Mouse (Mus musculus) adrenal gland, postnatal 14 days (tissue): ENCODE measurements around the gene Park7. TPM values are rescaled to one million over a fixed set of nuclear protein-coding genes. Genes with fewer than 3 reads are reported as not detected.
A peak's percentile ranks its signal among the peaks of the same experiment; 100 is the strongest.

Experiments
- DNase-seq: peaks from one replicate; pipeline ENCODE4 v3.0.0; 2021; ENCODE audit warnings: mixed read lengths
- long read RNA-seq, 2 experiments: library from polyadenylated mRNA; stranded (forward); transcript quantifications; one replicate each; pipeline ENCODE4 v2.0.0; 2021
- total RNA-seq: library from RNA; stranded (reverse); gene quantifications from 2 replicates; pipeline ENCODE4 v1.2.3, GENCODE M21; 2021

Park7 gene
- 251 and 259 TPM in 2 replicates for total RNA-seq
- long read RNA-seq, experiment 1, transcript Park7-204 (7 exons, 882 nt): minor isoform, 6 of 394 reads
- long read RNA-seq, experiment 1, transcript Park7-201 (7 exons, 908 nt): major isoform, 324 of 394 reads
- long read RNA-seq, experiment 1, partial matches to known transcripts: 40 of 394 reads
- long read RNA-seq, experiment 1, other reads (novel, unspliced or antisense): 24 of 394 reads
- long read RNA-seq, experiment 2, transcript Park7-204 (7 exons, 882 nt): minor isoform, 8 of 391 reads
- long read RNA-seq, experiment 2, transcript Park7-201 (7 exons, 908 nt): major isoform, 304 of 391 reads
- long read RNA-seq, experiment 2, partial matches to known transcripts: 16 of 391 reads
- long read RNA-seq, experiment 2, other reads (novel, unspliced or antisense): 61 of 391 reads

DNA sequence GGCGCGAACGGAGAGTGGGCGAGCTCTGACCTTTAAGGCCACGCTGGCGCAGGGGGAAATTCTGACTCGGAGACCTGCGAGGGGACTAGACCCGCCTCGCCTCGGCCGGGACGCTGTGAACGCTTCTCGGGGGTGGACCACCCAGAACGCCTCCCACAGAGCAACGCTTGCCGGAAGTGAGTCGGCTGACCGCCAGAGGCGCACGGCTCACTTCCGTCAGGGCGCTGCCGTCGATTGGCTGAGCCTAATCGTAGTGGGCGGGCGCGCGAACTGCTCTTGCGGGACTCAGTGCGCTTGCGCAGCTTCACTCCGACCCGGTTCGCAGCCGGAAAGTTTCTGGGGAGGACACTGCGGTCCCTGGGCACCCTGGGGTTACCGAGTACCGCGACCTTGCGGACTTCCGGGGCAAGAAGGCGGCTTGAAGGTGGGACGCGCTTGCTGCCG lies at the start of gene Park7, which contains the start of gene Tnfrsf9:
Park7 (minus strand) TSS at position 148 of the 444 bp plus-strand sequence.
Tnfrsf9 (plus strand) TSS at position 273 of the 444 bp plus-strand sequence.
- DNase-seq: peak; percentile 99

- peak; percentile 16 for DNase-seq
Measured at GRCm38 (mm10) chr4:150963711-150964110, 49.5 kb upstream of the Park7 start.

- DNase-seq: peak; percentile 83
Measured at GRCm38 (mm10) chr4:150962231-150962630, 48.0 kb upstream of the Park7 start.

- DNase-seq: no peak
Measured at GRCm38 (mm10) chr4:150958536-150958935, 44.3 kb upstream of the Park7 start.

DNA sequence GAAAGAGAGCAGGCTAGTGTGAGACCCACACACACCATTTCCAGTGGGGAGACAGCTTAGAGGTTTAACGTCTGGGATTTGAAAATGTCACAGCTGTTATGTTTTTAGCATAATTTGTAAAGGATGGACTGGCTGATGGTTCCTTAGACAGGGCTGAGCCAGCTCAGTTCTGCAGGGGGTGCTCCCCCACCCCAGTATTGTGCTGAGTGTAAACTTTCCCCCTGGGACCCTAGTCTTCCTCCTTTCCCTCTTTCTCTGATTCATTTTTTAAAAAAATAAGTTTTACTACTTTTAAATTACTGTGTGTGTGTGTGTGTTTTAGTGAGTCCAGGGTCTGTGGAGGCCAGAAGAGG lies 42.8 kb upstream of the Park7 start:
- DNase-seq: no peak

DNA sequence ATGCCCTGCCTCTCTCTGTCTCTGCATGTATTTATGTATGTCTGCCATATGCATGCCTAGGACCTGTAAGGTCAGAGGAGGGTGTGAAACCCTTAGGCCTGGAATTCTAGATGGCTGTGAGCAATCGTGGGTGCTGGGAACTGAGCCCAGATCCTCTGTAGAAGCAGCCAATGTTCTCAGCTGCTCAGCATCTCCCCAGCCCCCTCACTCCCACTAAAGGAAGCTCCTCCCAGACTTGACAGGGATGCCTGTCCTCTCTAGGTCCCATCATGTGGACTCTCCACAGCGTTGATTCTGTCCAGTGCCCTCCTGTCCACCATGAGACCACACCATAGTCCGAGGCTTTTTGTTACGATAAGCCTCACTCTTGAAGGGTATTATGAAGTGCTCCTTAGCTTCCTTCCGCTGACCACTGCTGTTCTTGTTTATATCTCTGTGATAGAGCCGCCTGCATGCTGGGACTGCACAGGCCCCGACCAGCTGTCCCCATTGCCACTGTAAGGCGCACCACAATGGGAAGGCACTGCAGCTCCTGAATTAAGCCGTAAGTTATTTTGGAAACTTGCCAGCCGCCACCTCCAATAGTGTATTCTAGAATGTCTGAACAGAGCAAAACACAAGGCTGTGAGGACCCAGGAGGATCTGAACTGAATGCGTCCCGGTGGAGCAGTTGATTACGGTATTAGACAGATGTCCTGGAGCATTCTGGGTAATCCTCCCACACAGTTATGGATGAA lies 42.3 kb upstream of the Park7 start:
- no peak for DNase-seq

GRCm38 (mm10) chr4:150950972-150951371 lies 36.7 kb upstream of the Park7 start:
- no peak for DNase-seq

GRCm38 (mm10) chr4:150944707-150945106 lies 30.5 kb upstream of the Park7 start:
- no peak for DNase-seq

DNA sequence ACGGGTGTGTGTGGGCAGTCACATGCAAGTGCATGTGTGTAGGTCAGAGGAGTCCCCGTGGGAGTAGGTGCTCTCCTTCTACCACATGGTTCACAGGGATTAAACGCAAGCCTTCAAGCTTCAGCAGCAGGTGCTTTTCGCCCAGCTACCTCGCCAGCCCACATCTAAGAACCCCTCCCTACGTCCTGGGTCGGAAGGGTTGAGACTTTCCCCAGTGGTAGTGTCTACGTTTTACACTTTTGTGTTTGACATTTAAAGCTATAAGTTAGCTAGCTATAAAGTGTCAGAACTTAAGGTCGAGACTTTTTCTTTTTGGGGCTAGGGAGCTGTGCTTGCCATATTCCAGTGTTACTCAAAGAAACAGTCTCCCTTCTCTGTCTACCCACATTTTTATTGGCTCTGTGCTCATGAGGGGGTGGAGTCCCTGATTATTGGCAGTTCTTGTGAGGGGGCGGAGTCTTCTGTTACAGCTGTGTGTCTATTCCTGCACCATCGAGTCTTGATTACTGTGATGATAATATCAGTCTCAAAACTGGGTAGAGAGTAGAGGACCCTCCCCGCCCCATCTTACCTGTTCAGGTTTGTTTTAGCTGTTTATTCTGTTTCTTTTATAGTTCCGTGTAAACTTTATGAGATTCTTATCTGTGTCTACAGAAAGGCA lies 25.9 kb upstream of the Park7 start:
- no peak for DNase-seq

DNA sequence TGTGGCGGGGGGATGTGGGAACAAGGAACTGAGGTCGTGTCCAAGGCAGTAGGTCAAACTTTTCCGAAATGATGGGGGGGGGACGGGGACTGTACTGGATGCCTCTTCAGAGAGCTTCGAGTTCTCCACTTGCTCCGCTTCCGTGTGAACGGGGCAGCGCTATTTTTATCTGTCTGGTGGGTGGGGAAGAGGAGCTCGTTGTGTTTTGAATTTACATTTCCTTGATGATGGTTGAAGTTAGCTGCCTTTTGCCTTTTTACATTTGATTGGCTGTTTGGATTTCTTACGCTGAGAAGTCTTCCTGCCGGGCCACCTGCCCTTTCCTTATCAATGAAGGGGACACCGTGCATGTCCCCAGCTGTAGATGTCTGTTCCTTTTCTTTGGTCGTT lies 23.8 kb upstream of the Park7 start:
- DNase-seq: no peak

DNA sequence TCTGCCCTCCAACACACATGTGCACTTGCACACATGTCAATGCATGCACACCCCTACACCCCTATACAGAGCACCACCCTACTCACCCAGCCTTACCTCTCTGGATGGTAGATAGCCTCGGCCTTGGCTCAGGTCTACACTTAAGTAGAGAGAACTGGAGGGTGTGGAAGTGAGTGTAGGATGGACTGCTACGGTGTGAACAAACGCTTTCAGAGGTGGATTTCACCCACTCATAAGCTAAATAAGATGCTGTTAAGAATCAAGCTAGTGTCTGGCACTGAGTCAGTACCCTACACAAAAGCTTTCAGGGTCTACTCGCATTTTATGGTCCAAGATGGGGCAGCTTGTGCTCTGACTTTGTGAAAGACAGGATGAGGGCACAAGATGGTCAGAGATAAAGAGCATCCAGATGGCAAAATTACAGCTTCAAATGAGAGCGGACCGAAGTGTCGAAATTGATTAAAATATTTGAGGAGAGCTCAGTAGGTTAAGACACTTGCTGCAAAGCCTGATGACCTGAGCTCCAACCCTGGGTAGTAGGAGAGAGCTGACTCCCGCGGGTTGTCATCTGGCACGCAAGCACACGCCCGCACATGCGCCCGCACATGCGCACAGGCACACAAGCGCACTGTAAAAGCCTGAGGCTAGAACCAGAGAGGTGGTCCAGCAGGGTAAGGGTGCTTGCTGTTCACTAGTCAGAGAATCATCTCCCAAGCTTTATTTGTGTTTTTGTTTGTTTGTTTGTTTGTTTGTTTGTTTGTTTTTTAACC lies 23.2 kb upstream of the Park7 start:
- DNase-seq: peak; percentile 42

GRCm38 (mm10) chr4:150933503-150933902 lies 19.3 kb upstream of the Park7 start:
- no peak for DNase-seq

DNA sequence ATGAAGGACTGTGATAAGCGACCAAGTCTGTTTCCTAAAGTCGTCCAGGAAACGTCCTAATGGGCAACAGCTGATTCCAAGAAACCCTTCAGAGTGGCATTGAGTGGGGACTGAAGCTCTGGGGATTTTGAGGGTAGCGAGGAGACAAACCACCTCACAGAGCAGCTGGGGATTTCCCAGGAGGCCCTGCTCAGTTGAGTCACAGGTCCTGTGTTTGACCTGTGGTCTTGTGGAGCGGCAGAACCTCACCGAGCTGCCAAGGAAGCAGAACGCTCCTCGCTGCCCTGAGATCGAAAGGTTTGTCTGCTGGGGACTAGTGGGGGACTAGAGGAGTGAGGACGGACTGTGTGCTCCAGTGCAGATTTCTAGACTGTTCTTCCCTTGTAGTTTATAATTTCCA lies 13.6 kb upstream of the Park7 start:
- no peak for DNase-seq

DNA sequence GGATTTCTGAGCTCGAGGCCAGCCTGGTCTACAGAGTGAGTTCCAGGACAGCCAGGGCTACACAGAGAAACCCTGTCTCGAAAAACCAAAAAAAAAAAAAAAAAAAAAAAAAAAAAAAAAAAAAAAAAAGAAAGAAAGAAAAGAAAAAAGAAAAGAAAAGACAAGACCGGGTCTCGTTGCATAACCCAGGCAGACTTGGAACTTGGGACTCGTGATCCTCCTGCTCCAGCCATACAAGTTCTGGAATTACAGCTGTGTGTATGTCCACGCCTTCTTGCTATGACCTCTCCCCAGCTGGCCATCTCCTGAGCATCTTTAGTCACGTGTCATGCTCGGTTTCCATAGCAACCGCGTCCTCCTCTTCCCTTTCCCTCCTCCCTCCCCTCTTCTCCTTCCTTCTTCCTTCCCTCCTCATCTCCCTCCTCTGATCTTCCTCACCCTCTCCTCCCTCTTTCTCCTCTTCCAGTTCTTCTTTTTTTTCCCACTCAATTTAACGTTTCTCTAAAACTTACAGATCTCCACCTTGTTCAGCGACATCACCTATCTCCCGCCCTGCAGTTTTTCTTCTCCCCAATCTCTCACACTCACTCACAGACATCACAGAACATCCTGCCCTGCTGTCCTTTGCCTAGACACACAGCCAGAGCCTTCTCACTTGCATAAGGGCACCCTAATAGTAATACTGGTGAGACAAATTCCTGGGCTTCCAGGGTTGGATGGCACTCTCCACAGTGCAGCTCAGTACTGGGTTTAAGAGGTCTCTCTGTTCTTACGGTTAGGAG lies 12.9 kb upstream of the Park7 start:
- no peak for DNase-seq

DNA sequence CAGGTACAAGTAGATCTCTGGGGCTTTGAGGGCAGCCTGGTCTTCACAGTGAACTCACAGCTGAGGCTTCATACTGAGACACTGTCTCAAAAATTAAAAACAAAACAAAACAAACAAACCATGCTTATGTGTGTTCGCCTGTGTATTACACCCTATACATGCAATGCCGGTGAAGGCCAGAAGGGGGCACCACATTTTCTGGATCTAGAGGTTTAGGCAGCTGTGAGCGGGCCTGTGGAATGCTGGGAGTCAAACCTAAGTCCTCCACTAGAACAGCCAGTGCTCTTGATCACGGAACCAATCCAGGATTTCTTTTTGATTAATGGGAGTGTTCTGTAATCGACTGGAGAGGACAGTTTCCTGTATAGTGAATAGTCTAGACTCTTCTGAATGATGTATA lies 11.7 kb upstream of the Park7 start:
- DNase-seq: no peak

GRCm38 (mm10) chr4:150924936-150925335 lies 10.7 kb upstream of the Park7 start:
- DNase-seq: no peak

DNA sequence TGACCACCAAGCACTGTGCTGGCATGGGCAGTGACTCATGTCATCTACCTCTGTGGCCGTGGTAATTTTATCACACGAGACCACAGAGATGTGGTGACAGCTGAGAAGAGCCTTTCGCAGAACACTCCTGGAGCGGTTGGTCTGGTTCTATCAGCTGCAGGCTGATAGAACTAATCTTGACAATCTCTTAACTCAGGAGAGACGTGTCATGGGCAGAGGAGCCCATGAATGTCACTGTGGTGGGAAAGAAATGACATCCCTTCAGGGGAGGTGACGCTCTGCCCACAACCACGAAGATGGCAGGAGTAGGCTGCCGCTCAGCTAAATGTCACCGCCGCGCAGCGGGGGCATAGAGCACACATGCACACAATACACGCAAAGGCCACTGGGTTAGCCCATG lies 10.1 kb upstream of the Park7 start:
- DNase-seq: no peak

DNA sequence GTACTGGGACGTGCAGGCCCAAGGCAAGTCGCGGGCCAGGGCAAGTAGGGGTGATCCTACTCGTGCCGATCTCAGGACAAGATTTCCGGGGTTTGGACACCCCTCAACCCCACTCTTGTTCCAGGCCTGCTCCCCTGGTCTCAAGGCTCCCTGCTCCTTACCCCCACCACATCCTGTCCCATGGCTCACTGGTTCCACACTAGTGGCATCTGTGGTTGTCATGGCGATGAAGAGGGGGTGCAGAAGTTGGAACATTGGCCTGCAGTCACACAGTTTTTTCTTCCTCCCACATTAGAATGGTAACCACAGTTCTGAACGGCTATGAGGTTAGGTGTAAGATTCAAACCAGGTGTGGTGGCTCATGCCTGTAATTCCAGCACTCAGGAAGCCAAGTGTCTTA lies 7.0 kb upstream of the Park7 start:
- no peak for DNase-seq

DNA sequence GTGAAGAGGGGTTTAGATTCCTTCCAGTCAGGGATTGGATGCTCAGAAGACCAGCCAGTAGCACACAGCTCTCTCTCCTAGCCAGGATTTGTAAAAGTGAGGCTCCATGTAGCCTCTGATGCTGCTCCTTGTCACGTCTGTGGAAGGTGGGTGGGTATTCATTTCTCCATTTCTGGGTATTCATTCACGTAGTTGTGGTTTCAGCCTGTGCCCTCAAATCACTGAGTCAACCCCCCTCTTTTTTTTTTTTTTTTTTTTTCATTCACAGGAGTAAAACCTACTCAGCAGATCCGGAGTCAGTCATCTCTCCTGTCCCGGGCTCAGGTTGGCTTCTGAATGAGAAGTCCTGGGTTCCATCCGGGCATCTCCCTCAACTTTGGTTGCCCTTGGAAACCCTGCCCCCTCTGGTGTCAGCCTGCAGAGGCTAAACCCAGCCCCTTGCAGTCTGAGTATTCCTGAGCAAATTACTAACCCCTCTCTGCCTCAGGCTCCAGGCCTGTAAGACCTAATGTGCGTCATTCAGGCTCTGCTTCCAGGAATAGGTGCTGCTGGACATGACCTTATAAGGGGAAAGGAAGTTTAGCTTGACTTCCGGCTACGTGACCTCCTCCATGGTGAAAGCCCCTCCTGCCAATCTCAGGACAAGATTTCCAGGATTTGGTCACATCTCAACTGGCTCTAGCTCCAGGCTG lies 3.2 kb upstream of the Park7 start:
- DNase-seq: no peak

DNA sequence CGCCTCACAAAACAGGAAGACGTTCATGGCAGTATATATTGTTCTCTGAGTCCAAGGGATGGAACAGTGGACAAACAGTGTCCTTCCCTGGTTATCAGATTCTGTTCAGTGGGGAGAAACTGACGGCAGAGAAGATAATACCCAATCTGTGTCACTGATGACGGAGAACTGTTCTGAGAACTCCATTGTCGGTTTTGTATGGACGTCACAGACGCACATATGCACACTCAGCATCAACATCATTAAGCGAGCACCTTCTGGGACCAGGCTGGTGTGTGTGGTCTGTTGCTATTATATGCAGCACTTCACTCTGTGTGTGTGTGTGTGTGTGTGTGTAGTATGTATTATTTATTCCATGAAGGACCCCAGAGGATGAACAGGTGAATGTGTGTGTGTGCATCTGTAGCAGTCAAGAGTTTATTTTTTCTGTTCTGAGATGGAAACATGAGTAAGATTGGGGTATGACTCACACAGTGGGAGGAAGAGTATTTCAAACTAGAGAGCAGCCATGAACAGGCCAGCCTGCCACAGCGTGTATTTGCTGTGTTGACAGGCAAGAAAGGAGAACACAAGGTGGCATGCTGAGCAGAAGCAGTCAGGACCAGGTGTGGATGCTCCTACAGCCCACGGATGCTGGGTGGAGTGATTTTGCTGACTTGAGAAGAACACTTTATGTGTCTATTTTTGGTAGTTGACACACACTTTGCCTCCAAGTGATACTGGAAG lies 1.1 kb upstream of the Park7 start:
- no peak for DNase-seq
